Mouse (Mus musculus): ENCODE data around the gene Olfr314. TPM values are rescaled to one million over a fixed set of nuclear protein-coding genes. Genes with fewer than 3 reads are reported as not detected.

Gene Olfr314
- polyA plus RNA-seq, 1 experiment: not detected

GRCm38 (mm10) chr11:58784182-58784581 lies 1.4 kb downstream of the Olfr314 start:
- Histone ChIP-seq H3ac (ENCODE audit: control insufficient read depth, insufficient read length, low read depth) (no peak overlapping the region), H3K36me3 (ENCODE audit: control insufficient read depth, insufficient read depth) (no peaks in the 10 kb centered on the region), H3K79me3 (ENCODE audit: low read depth) (no peaks in the 10 kb centered on the region), H3K4me3 (ENCODE audit: insufficient read depth, poor library complexity, severe bottlenecking) (no peak overlapping the region), H3K79me2 (ENCODE audit: control insufficient read depth, insufficient read depth) (no peaks in the 10 kb centered on the region), H3K27me3 (ENCODE audit: control insufficient read depth, insufficient read depth, insufficient read length) (no peaks in the 10 kb centered on the region)
- no peak for TF ChIP-seq CTCF (IDR thresholded peaks at IDR 0.05; ENCODE audit: control insufficient read depth, insufficient read depth, insufficient read length)
- no peak for TF ChIP-seq MYOG (IDR thresholded peaks at IDR 0.05; ENCODE audit: control insufficient read depth, extremely low read depth, insufficient read length)
- no peak for TF ChIP-seq MYOD1 (IDR thresholded peaks at IDR 0.05; ENCODE audit: control insufficient read depth, insufficient read length, low read depth)
- TF ChIP-seq USF1 (IDR thresholded peaks at IDR 0.05; ENCODE audit: low read depth): no peak
- no peak for TF ChIP-seq MAX (IDR thresholded peaks at IDR 0.05)
- TF ChIP-seq CEBPB (IDR thresholded peaks at IDR 0.05; ENCODE audit: low read depth): no peak
- TF ChIP-seq FOSL1 (IDR thresholded peaks at IDR 0.05; ENCODE audit: insufficient read depth, low read length, poor library complexity, severe bottlenecking): no peak

GRCm38 (mm10) chr11:58787651-58788050 lies 4.9 kb downstream of the Olfr314 start:
- no peaks in the 10 kb centered on the region for H3K36me3 ChIP-seq (ENCODE audit: control insufficient read depth, insufficient read depth)
- H3K27me3 ChIP-seq (ENCODE audit: control insufficient read depth, insufficient read depth, insufficient read length): no peaks in the 10 kb centered on the region

GRCm38 (mm10) chr11:58788346-58788745 lies 5.6 kb downstream of the Olfr314 start:
- Histone ChIP-seq H3ac (ENCODE audit: control insufficient read depth, insufficient read length, low read depth) (no peak overlapping the region), H3K36me3 (ENCODE audit: control insufficient read depth, insufficient read depth) (no peaks in the 10 kb centered on the region), H3K79me2 (ENCODE audit: control insufficient read depth, insufficient read depth) (no peaks in the 10 kb centered on the region), H3K79me3 (ENCODE audit: low read depth) (no peaks in the 10 kb centered on the region), H3K27me3 (ENCODE audit: control insufficient read depth, insufficient read depth, insufficient read length) (no peaks in the 10 kb centered on the region), H3K4me3 (ENCODE audit: insufficient read depth, poor library complexity, severe bottlenecking) (no peak overlapping the region)
- no peak for TF ChIP-seq CTCF (IDR thresholded peaks at IDR 0.05; ENCODE audit: control insufficient read depth, insufficient read depth, insufficient read length)
- no peak for TF ChIP-seq CEBPB (IDR thresholded peaks at IDR 0.05; ENCODE audit: low read depth)
- no peak for TF ChIP-seq MYOG (IDR thresholded peaks at IDR 0.05; ENCODE audit: control insufficient read depth, extremely low read depth, insufficient read length)
- no peak for TF ChIP-seq MAX (IDR thresholded peaks at IDR 0.05)
- no peak for TF ChIP-seq MYOD1 (IDR thresholded peaks at IDR 0.05; ENCODE audit: control insufficient read depth, insufficient read length, low read depth)

More at GRCm38 (mm10) chr11:58787651-58788050, 4.9 kb downstream of the Olfr314 start:
- H3K4me3 ChIP-seq (ENCODE audit: insufficient read depth, poor library complexity, severe bottlenecking): no peak overlapping the region
- TF ChIP-seq CEBPB (IDR thresholded peaks at IDR 0.05; ENCODE audit: low read depth) (no peak), MAX (IDR thresholded peaks at IDR 0.05) (no peak), USF1 (IDR thresholded peaks at IDR 0.05; ENCODE audit: low read depth) (no peak), FOSL1 (IDR thresholded peaks at IDR 0.05; ENCODE audit: insufficient read depth, low read length, poor library complexity, severe bottlenecking) (no peak)
- no peaks in the 10 kb centered on the region for H3K79me3 ChIP-seq (ENCODE audit: low read depth)
- no peak overlapping the region for H3ac ChIP-seq (ENCODE audit: control insufficient read depth, insufficient read length, low read depth)
- H3K79me2 ChIP-seq (ENCODE audit: control insufficient read depth, insufficient read depth): no peaks in the 10 kb centered on the region

GRCm38 (mm10) chr11:58789532-58789931 lies 6.8 kb downstream of the Olfr314 start:
- no peak overlapping the region for H3K4me3 ChIP-seq (ENCODE audit: insufficient read depth, poor library complexity, severe bottlenecking)
- H3K79me2 ChIP-seq (ENCODE audit: control insufficient read depth, insufficient read depth): no peaks in the 10 kb centered on the region
- TF ChIP-seq MYOG (IDR thresholded peaks at IDR 0.05; ENCODE audit: control insufficient read depth, extremely low read depth, insufficient read length) (no peak), MAX (IDR thresholded peaks at IDR 0.05) (no peak)
- H3K36me3 ChIP-seq (ENCODE audit: control insufficient read depth, insufficient read depth): no peaks in the 10 kb centered on the region
- no peak overlapping the region for H3ac ChIP-seq (ENCODE audit: control insufficient read depth, insufficient read length, low read depth)
- H3K79me3 ChIP-seq (ENCODE audit: low read depth): no peaks in the 10 kb centered on the region
- no peaks in the 10 kb centered on the region for H3K27me3 ChIP-seq (ENCODE audit: control insufficient read depth, insufficient read depth, insufficient read length)

GRCm38 (mm10) chr11:58790053-58790452 lies 7.3 kb downstream of the Olfr314 start:
- TF ChIP-seq MYOG (IDR thresholded peaks at IDR 0.05; ENCODE audit: control insufficient read depth, extremely low read depth, insufficient read length) (no peak), CTCF (IDR thresholded peaks at IDR 0.05; ENCODE audit: control insufficient read depth, insufficient read depth, insufficient read length) (no peak), FOSL1 (IDR thresholded peaks at IDR 0.05; ENCODE audit: insufficient read depth, low read length, poor library complexity, severe bottlenecking) (no peak), MYOD1 (IDR thresholded peaks at IDR 0.05; ENCODE audit: control insufficient read depth, insufficient read length, low read depth) (no peak), CEBPB (IDR thresholded peaks at IDR 0.05; ENCODE audit: low read depth) (no peak), MAX (IDR thresholded peaks at IDR 0.05) (no peak), USF1 (IDR thresholded peaks at IDR 0.05; ENCODE audit: low read depth) (no peak)
- Histone ChIP-seq H3K4me3 (ENCODE audit: insufficient read depth, poor library complexity, severe bottlenecking) (no peak overlapping the region), H3K79me2 (ENCODE audit: control insufficient read depth, insufficient read depth) (no peaks in the 10 kb centered on the region), H3K36me3 (ENCODE audit: control insufficient read depth, insufficient read depth) (no peaks in the 10 kb centered on the region), H3K27me3 (ENCODE audit: control insufficient read depth, insufficient read depth, insufficient read length) (no peaks in the 10 kb centered on the region), H3K79me3 (ENCODE audit: low read depth) (no peaks in the 10 kb centered on the region), H3ac (ENCODE audit: control insufficient read depth, insufficient read length, low read depth) (no peak overlapping the region)

- H3K36me3 ChIP-seq (ENCODE audit: control insufficient read depth, insufficient read depth): no peaks in the 10 kb centered on the region
- H3K27me3 ChIP-seq (ENCODE audit: control insufficient read depth, insufficient read depth, insufficient read length): no peaks in the 10 kb centered on the region
- no peak overlapping the region for H3ac ChIP-seq (ENCODE audit: control insufficient read depth, insufficient read length, low read depth)
- H3K79me2 ChIP-seq (ENCODE audit: control insufficient read depth, insufficient read depth): no peaks in the 10 kb centered on the region
- no peaks in the 10 kb centered on the region for H3K79me3 ChIP-seq (ENCODE audit: low read depth)
- no peak for TF ChIP-seq MYOG (IDR thresholded peaks at IDR 0.05; ENCODE audit: control insufficient read depth, extremely low read depth, insufficient read length)
- no peak for TF ChIP-seq CEBPB (IDR thresholded peaks at IDR 0.05; ENCODE audit: low read depth)
- TF ChIP-seq FOSL1 (IDR thresholded peaks at IDR 0.05; ENCODE audit: insufficient read depth, low read length, poor library complexity, severe bottlenecking): no peak
- no peak overlapping the region for H3K4me3 ChIP-seq (ENCODE audit: insufficient read depth, poor library complexity, severe bottlenecking)
These were observed 7.9 kb downstream of the Olfr314 start for GRCm38 (mm10) chr11:58790646-58791045.
